Comparison of ENCODE assay signal across 24 mouse cellular contexts in the genomic region with DNA sequence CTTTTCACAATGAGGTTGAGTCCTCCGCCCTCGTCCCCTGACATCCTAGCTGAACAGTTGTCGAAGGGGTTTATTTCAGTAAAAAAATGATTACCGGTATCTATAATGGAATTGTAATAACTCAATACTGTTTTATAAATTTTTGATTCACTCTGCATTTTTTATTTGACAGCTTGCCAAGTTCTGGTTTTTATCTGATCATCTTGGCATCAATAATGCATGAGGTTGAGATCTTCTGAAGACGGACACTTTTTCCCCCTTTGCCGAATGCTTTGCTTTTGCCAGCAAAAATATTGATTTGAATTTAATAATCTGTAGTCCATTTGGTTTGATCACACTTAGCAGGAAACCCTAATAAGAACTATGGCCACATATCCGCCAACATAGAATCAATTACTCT.
DNase-seq lines count a peak whose midpoint lies in the region; ATAC-seq and TF ChIP-seq lines count a peak whose summit lies in the region.
"Had no signal": no experiment of that assay in that cellular context is flagged by ENCODE, and none has a peak within 500 bp of the region (broad histone marks: within the 10 kb centered on the region; RNA-seq: fewer than 3 reads in every experiment).

No protein-coding gene starts in this region.

- no peaks in the 10 kb centered on the region for H3K36me3 ChIP-seq in hindbrain, embryonic 13.5 days
- no peaks in the 10 kb centered on the region for H3K36me3 ChIP-seq in hindbrain, postnatal 0 days (ENCODE audit: insufficient read depth, low read length)
- no peaks in the 10 kb centered on the region for H3K36me3 ChIP-seq in midbrain, embryonic 14.5 days (ENCODE audit: control insufficient read depth, insufficient read depth, low read length)
- no peaks in the 10 kb centered on the region for H3K36me3 ChIP-seq in midbrain, postnatal 0 days (ENCODE audit: insufficient read depth, low read length)
- H3K36me3 ChIP-seq in hindbrain, embryonic 14.5 days (replicated peaks; ENCODE audit: control insufficient read depth, insufficient read depth): no peaks in the 10 kb centered on the region
- H3K36me3 ChIP-seq in midbrain, embryonic 16.5 days (ENCODE audit: control insufficient read depth, insufficient read depth, low read length): no peaks in the 10 kb centered on the region
- H3K36me3 ChIP-seq: forebrain, embryonic 10.5 days; hindbrain, embryonic 15.5 days had no signal

- no peaks in the 10 kb centered on the region for H3K9me3 ChIP-seq in hindbrain, embryonic 13.5 days
- no peaks in the 10 kb centered on the region for H3K9me3 ChIP-seq in hindbrain, postnatal 0 days (ENCODE audit: low read length)
- no peaks in the 10 kb centered on the region for H3K9me3 ChIP-seq in midbrain, embryonic 14.5 days (ENCODE audit: control insufficient read depth, low read length)
- no peaks in the 10 kb centered on the region for H3K9me3 ChIP-seq in midbrain, postnatal 0 days (ENCODE audit: low read length)
- H3K9me3 ChIP-seq in hindbrain, embryonic 14.5 days (ENCODE audit: control insufficient read depth, low read length): no peaks in the 10 kb centered on the region
- no peaks in the 10 kb centered on the region for H3K9me3 ChIP-seq in midbrain, embryonic 16.5 days (replicated peaks; ENCODE audit: control insufficient read depth, low read length, poor library complexity, severe bottlenecking)
- H3K9me3 ChIP-seq: forebrain, embryonic 10.5 days; forebrain, embryonic 13.5 days; hindbrain, embryonic 15.5 days had no signal

- no peak overlapping the region for H3K9ac ChIP-seq in hindbrain, embryonic 13.5 days
- no peak overlapping the region for H3K9ac ChIP-seq in hindbrain, postnatal 0 days (replicated peaks; ENCODE audit: low read length)
- H3K9ac ChIP-seq in midbrain, embryonic 14.5 days (replicated peaks; ENCODE audit: low read length): no peak overlapping the region
- no peak overlapping the region for H3K9ac ChIP-seq in midbrain, postnatal 0 days (replicated peaks; ENCODE audit: low read length, poor library complexity, severe bottlenecking)
- no peak overlapping the region for H3K9ac ChIP-seq in hindbrain, embryonic 14.5 days
- H3K9ac ChIP-seq in midbrain, embryonic 16.5 days (ENCODE audit: low read depth, low read length): no peak overlapping the region
- H3K9ac ChIP-seq: forebrain, embryonic 13.5 days; hindbrain, embryonic 15.5 days had no signal

- ATAC-seq in hindbrain, embryonic 13.5 days (ENCODE audit: low FRiP score): no peak
- ATAC-seq in hindbrain, postnatal 0 days: no peak
- no peak for ATAC-seq in midbrain, embryonic 14.5 days (ENCODE audit: low FRiP score, low TSS enrichment)
- no peak for ATAC-seq in midbrain, postnatal 0 days (ENCODE audit: low FRiP score)
- ATAC-seq in hindbrain, embryonic 14.5 days (ENCODE audit: low FRiP score): no peak
- ATAC-seq in midbrain, embryonic 16.5 days: no peak
- ATAC-seq: CD4-positive, CD25-positive, alpha-beta regulatory T cell, adult 4 months; forebrain, embryonic 13.5 days; forebrain, embryonic 16.5 days; inflammation-experienced regulatory T-cells, adult 6 months; intestine, embryonic 16.5 days had no signal

- DNase-seq in hindbrain, postnatal 0 days (ENCODE audit: low spot score): no peak
- DNase-seq in midbrain, embryonic 14.5 days: peak; percentile 75
- DNase-seq in midbrain, postnatal 0 days (ENCODE audit: low spot score): no peak
- DNase-seq in hindbrain, embryonic 14.5 days (ENCODE audit: low spot score): peak; percentile 56
- DNase-seq in heart, postnatal 25 days (ENCODE audit: low spot score): no peak
- DNase-seq: adrenal gland, adult 2 months; adrenal gland, postnatal 14 days; cerebellum, adult 11-12 months; cerebellum, adult 8-10 months; cerebellum, postnatal 10 days; gastrocnemius, adult 2 months; gastrocnemius, postnatal 14 days; heart, adult 11 months; heart, postnatal 36 days had no signal

- H3K27ac ChIP-seq in hindbrain, embryonic 13.5 days: peak overlapping the region; percentile 65; the same call in 1 of the 2 replicates
- no peak overlapping the region for H3K27ac ChIP-seq in hindbrain, postnatal 0 days
- peak overlapping the region; percentile 60 for H3K27ac ChIP-seq in midbrain, embryonic 14.5 days (replicated peaks; ENCODE audit: low read depth, low read length)
- no peak overlapping the region for H3K27ac ChIP-seq in midbrain, postnatal 0 days (ENCODE audit: low read depth, low read length)
- peak overlapping the region; percentile 52 for H3K27ac ChIP-seq in hindbrain, embryonic 14.5 days
- H3K27ac ChIP-seq in midbrain, embryonic 16.5 days (ENCODE audit: low read length): peak overlapping the region; percentile 58
- H3K27ac ChIP-seq: forebrain, embryonic 10.5 days; forebrain, embryonic 13.5 days; gastrocnemius, adult 2 months; hindbrain, embryonic 15.5 days had no signal

- no peak overlapping the region for H3K4me3 ChIP-seq in hindbrain, embryonic 13.5 days
- H3K4me3 ChIP-seq in hindbrain, postnatal 0 days (ENCODE audit: low read length): no peak overlapping the region
- H3K4me3 ChIP-seq in midbrain, embryonic 14.5 days (replicated peaks; ENCODE audit: low read depth, low read length): no peak overlapping the region
- H3K4me3 ChIP-seq in midbrain, postnatal 0 days (ENCODE audit: low read depth, low read length): no peak overlapping the region
- H3K4me3 ChIP-seq in hindbrain, embryonic 14.5 days (replicated peaks; ENCODE audit: low read length): no peak overlapping the region
- H3K4me3 ChIP-seq in midbrain, embryonic 16.5 days (ENCODE audit: low read depth, low read length): no peak overlapping the region
- H3K4me3 ChIP-seq: forebrain, embryonic 10.5 days; forebrain, embryonic 13.5 days; gastrocnemius, adult 2 months; hindbrain, embryonic 15.5 days had no signal

- WGBS in hindbrain, embryonic 13.5 days: 56% methylated on average over 7 of the region's 7 CpGs
- WGBS in hindbrain, postnatal 0 days: 64% methylated on average over 7 of the region's 7 CpGs
- WGBS in midbrain, embryonic 14.5 days: 56% methylated on average over 7 of the region's 7 CpGs
- 54% methylated on average over 7 of the region's 7 CpGs for WGBS in midbrain, postnatal 0 days
- 51% methylated on average over 7 of the region's 7 CpGs for WGBS in hindbrain, embryonic 14.5 days
- WGBS in midbrain, embryonic 16.5 days: 54% methylated on average over 7 of the region's 7 CpGs

- H3K4me1 ChIP-seq in hindbrain, embryonic 13.5 days (replicated peaks): peaks cover 19% of the 10 kb centered on the region; the same call in 1 of the 2 replicates
- peaks cover 4% of the 10 kb centered on the region; the same call in 1 of the 2 replicates for H3K4me1 ChIP-seq in hindbrain, postnatal 0 days (ENCODE audit: insufficient read depth, low read length)
- no peaks in the 10 kb centered on the region; the same call in 1 of the 2 replicates for H3K4me1 ChIP-seq in midbrain, embryonic 14.5 days (ENCODE audit: control insufficient read depth, insufficient read depth, low read length)
- H3K4me1 ChIP-seq in midbrain, postnatal 0 days (ENCODE audit: insufficient read depth, low read length): no peaks in the 10 kb centered on the region
- H3K4me1 ChIP-seq in hindbrain, embryonic 14.5 days (replicated peaks; ENCODE audit: control insufficient read depth, insufficient read depth, low read length): peaks cover 19% of the 10 kb centered on the region
- H3K4me1 ChIP-seq in midbrain, embryonic 16.5 days (ENCODE audit: control insufficient read depth, insufficient read depth, low read length): peaks cover 3% of the 10 kb centered on the region; the same call in 1 of the 2 replicates

- no peaks in the 10 kb centered on the region for H3K27me3 ChIP-seq in hindbrain, embryonic 13.5 days
- no peaks in the 10 kb centered on the region for H3K27me3 ChIP-seq in hindbrain, postnatal 0 days (ENCODE audit: insufficient read depth, low read length)
- H3K27me3 ChIP-seq in midbrain, embryonic 14.5 days (ENCODE audit: control insufficient read depth, insufficient read depth, low read length): no peaks in the 10 kb centered on the region
- H3K27me3 ChIP-seq in midbrain, postnatal 0 days (ENCODE audit: insufficient read depth, low read length): no peaks in the 10 kb centered on the region
- no peaks in the 10 kb centered on the region for H3K27me3 ChIP-seq in hindbrain, embryonic 14.5 days (ENCODE audit: control insufficient read depth, insufficient read depth, low read length)
- H3K27me3 ChIP-seq in midbrain, embryonic 16.5 days (ENCODE audit: control insufficient read depth, insufficient read depth, low read depth, low read length): no peaks in the 10 kb centered on the region
- H3K27me3 ChIP-seq: forebrain, embryonic 13.5 days; hindbrain, embryonic 15.5 days had no signal

- intact Hi-C loops in heart, postnatal 25 days (cut with DNase I): no loop called here

- H3K4me2 ChIP-seq in hindbrain, embryonic 13.5 days: no peak overlapping the region
- H3K4me2 ChIP-seq in hindbrain, postnatal 0 days (ENCODE audit: low read depth, low read length): no peak overlapping the region
- H3K4me2 ChIP-seq in midbrain, embryonic 14.5 days (ENCODE audit: low read length): no peak overlapping the region
- no peak overlapping the region for H3K4me2 ChIP-seq in midbrain, postnatal 0 days (ENCODE audit: low read depth, low read length, poor library complexity, severe bottlenecking)
- no peak overlapping the region for H3K4me2 ChIP-seq in hindbrain, embryonic 14.5 days (replicated peaks)
- no peak overlapping the region for H3K4me2 ChIP-seq in midbrain, embryonic 16.5 days (ENCODE audit: low read length)
- H3K4me2 ChIP-seq: forebrain, embryonic 13.5 days; heart, embryonic 11.5 days; hindbrain, embryonic 15.5 days had no signal

- TF ChIP-seq CTCF in hindbrain, postnatal 0 days (IDR thresholded peaks at IDR 0.05; ENCODE audit: low read depth): no peak
- TF ChIP-seq CTCF in midbrain, postnatal 0 days (IDR thresholded peaks at IDR 0.05): no peak

Comparison
In these comparisons a context has a peak if more than half of its experiments do, and no peak if none do; other contexts are left out.
1. H3K27ac ChIP-seq: peak in hindbrain, embryonic 13.5 days (single experiment), midbrain, embryonic 14.5 days (single experiment), hindbrain, embryonic 14.5 days (single experiment) and midbrain, embryonic 16.5 days (single experiment); none in hindbrain, postnatal 0 days (single experiment) and midbrain, postnatal 0 days (single experiment).
2. DNase-seq: peak in midbrain, embryonic 14.5 days (single experiment) and hindbrain, embryonic 14.5 days (single experiment); none in hindbrain, postnatal 0 days (single experiment), midbrain, postnatal 0 days (single experiment) and heart, postnatal 25 days (single experiment).